Mouse (Mus musculus) ES-Bruce4 (cell line): ENCODE data around the gene Gon7. TPM values are rescaled to one million over a fixed set of nuclear protein-coding genes. Genes with fewer than 3 reads are reported as not detected.
A peak's percentile ranks its signal among the peaks of the same experiment; 100 is the strongest.

Experiments used
- H3K27ac ChIP-seq: 2 replicates; pipeline ENCODE4 v1.5.1; 2012; ENCODE audit warnings: low read length, inconsistent platforms; ENCODE audit not compliant: insufficient read depth
- H3K27me3 ChIP-seq: 2 replicates; pipeline ENCODE4 v1.6.1; 2012; ENCODE audit warnings: mild to moderate bottlenecking, low read length, inconsistent platforms; ENCODE audit not compliant: control insufficient read depth, poor library complexity, insufficient read depth, severe bottlenecking
- H3K36me3 ChIP-seq: 2 replicates; pipeline ENCODE4 v1.6.1; 2012; ENCODE audit warnings: inconsistent platforms, mild to moderate bottlenecking, low read length, moderate library complexity; ENCODE audit not compliant: control insufficient read depth, poor library complexity, insufficient read depth, severe bottlenecking
- H3K4me1 ChIP-seq: one replicate; pipeline ENCODE4 v1.8.1; 2011; ENCODE audit warnings: low read length; ENCODE audit not compliant: control insufficient read depth, insufficient read depth
- H3K4me3 ChIP-seq: 2 replicates; pipeline ENCODE4 v1.5.1; 2011; ENCODE audit warnings: low read depth, mild to moderate bottlenecking, low read length
- H3K9ac ChIP-seq: 2 replicates; pipeline ENCODE4 v1.6.1; 2012; ENCODE audit warnings: low read depth, mild to moderate bottlenecking, inconsistent platforms; ENCODE audit not compliant: poor library complexity, severe bottlenecking
- H3K9me3 ChIP-seq: replicated peaks from 2 replicates; pipeline ENCODE4 v1.6.1; 2012; ENCODE audit warnings: mild to moderate bottlenecking, low read length, inconsistent platforms; ENCODE audit not compliant: control insufficient read depth, poor library complexity, insufficient read depth, severe bottlenecking
- CTCF ChIP-seq: IDR thresholded peaks from one replicate; pipeline ENCODE4 v1.8.1; 2011; ENCODE audit warnings: low read depth, low read length
- EP300 ChIP-seq: IDR thresholded peaks from 2 replicates; pipeline ENCODE4 v1.6.1; 2011; ENCODE audit warnings: low read depth, low read length; ENCODE audit not compliant: insufficient read depth
- POLR2A ChIP-seq: IDR thresholded peaks from one replicate; pipeline ENCODE4 v1.8.1; 2011; ENCODE audit warnings: low read length; ENCODE audit not compliant: insufficient read depth
- polyA plus RNA-seq: library from polyadenylated mRNA; stranded (reverse); fragments of >200 nt; gene quantifications from 2 replicates; pipeline ENCODE4 v1.2.4, GENCODE M21; 2011; ENCODE audit warnings: low read depth; ENCODE audit not compliant: missing spikeins, insufficient read depth, insufficient read length

The Gon7 gene
- polyA plus RNA-seq, 1 experiment = 23.6 TPM

DNA sequence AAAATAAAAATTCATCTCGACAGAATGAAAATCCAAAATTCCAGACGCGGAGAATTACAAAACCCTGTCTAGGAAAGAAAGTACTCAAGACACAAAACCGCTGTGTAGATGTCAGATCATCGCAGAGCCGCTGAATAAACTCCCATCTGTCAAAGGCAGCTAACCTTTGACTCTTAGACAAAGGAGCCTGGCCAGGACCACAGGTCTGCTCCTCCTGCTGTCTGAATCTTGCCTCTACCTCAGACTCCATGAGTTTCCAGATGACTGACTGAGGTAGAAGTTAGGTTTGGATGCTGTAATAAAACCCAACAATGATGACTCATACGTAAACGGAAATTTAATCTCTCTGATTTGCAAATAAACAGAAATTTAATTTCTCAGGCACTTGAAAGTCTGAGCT, 34.6 kb downstream of the Gon7 start:
- H3K27me3 ChIP-seq = no peaks in the 10 kb centered on the region
- no peak overlapping the region for H3K9ac ChIP-seq
- no peaks in the 10 kb centered on the region for H3K36me3 ChIP-seq
- peaks cover 9% of the 10 kb centered on the region for H3K4me1 ChIP-seq
- no peaks in the 10 kb centered on the region for H3K9me3 ChIP-seq
- H3K4me3 ChIP-seq = no peak overlapping the region
- H3K27ac ChIP-seq = peak overlapping the region; percentile 56; the same call in 1 of the 2 replicates
- TF ChIP-seq POLR2A (no peak), EP300 (no peak), CTCF (no peak)

DNA sequence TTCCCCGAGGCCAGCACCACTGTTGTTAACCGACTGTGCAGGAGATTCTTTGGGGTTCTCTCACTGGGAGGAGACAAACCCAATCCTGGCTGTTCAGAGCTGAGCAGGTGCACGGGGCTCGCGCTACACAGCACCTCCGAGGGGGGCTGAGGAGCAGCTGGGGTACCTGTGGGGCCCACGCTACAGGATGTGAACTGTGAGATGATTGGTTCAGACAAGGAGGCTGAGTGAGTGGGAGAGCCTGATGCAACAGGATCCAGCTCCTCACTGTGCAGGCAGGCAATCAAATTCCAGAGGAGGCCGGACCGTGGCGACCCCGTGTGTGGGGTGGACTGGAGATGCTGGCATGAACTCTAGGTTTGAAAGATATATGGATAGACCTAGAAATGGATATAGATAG, 35.2 kb downstream of the Gon7 start:
- H3K27ac ChIP-seq = 0 out of 2 replicates have a peak overlapping the region, but pooled peaks have one; percentile 41
- H3K9ac ChIP-seq = peak overlapping the region; percentile 16
- TF ChIP-seq CTCF = no peak
- 0 out of 2 replicates have a peak, but pooled peaks have one; percentile 5 for TF ChIP-seq EP300
- H3K36me3 ChIP-seq = no peaks in the 10 kb centered on the region
- peaks cover 9% of the 10 kb centered on the region for H3K4me1 ChIP-seq
- H3K4me3 ChIP-seq = no peak overlapping the region; the same call in 1 of the 2 replicates
- H3K27me3 ChIP-seq = no peaks in the 10 kb centered on the region
- H3K9me3 ChIP-seq = no peaks in the 10 kb centered on the region

DNA sequence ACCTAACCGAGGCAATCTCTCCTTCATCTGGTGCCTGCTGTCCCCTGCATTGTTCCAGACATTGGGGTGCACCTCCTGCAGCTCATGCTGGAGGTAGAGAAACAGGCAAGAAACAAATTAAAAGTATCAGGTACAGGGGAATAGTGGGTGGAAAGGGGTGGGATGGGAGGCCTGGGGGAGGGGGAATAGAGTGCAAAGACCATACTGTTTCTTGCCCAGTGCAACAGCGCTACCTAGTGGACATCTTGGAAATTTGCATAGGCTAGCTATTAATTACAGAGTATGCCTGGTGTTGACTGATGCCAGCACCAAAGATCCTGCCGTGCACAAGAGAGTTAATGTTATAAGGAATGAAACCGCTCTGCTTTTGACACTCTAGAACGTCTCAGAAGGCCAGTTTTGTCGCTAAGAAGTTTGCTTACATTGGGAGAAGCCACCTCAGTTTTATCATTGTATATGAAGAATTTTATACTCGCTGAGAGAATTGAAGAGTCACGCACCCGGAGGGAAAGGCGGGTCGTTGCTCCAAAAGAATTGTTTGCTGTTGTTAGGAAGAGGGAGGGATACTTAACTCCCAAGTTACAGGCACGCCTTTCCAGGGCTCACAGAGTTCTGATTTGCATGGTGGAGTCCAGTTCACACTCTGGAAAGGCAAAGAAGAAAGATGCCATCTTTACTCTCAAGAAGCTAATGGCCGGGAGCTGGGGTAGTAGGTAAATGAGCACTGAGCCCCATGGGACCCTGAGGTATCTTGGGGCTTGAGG, 37.9 kb downstream of the Gon7 start:
- peak overlapping the region; percentile 10; the same call in 1 of the 2 replicates for H3K9ac ChIP-seq
- TF ChIP-seq POLR2A = no peak
- peak; percentile 70 for TF ChIP-seq CTCF
- TF ChIP-seq EP300 = no peak

GRCm38 (mm10) chr12:102714654-102715395, 42.8 kb downstream of the Gon7 start:
- Histone ChIP-seq H3K27me3 (no peaks in the 10 kb centered on the region), H3K27ac (peak overlapping the region; percentile 86), H3K4me3 (no peak overlapping the region), H3K36me3 (no peaks in the 10 kb centered on the region), H3K4me1 (peaks cover 18% of the 10 kb centered on the region), H3K9me3 (no peaks in the 10 kb centered on the region), H3K9ac (0 out of 2 replicates have a peak overlapping the region, but pooled peaks have one; percentile 24)
- TF ChIP-seq CTCF (no peak), EP300 (no peak), POLR2A (no peak)

More for the DNA sequence above, 37.9 kb downstream of the Gon7 start:
- no peak overlapping the region for H3K4me3 ChIP-seq
- no peaks in the 10 kb centered on the region for H3K9me3 ChIP-seq
- no peaks in the 10 kb centered on the region for H3K36me3 ChIP-seq
- H3K27me3 ChIP-seq = no peaks in the 10 kb centered on the region
- peaks cover 8% of the 10 kb centered on the region for H3K4me1 ChIP-seq
- H3K27ac ChIP-seq = peak overlapping the region; percentile 70

- Histone ChIP-seq H3K4me3 (no peak overlapping the region), H3K9ac (peak overlapping the region; percentile 24; the same call in 1 of the 2 replicates), H3K27me3 (no peaks in the 10 kb centered on the region), H3K4me1 (peaks cover 18% of the 10 kb centered on the region), H3K36me3 (no peaks in the 10 kb centered on the region), H3K27ac (peak overlapping the region; percentile 85), H3K9me3 (no peaks in the 10 kb centered on the region)
- TF ChIP-seq CTCF = no peak
- peak; percentile 13 for TF ChIP-seq POLR2A
- peak; percentile 75 for TF ChIP-seq EP300
These were observed 43.5 kb downstream of the Gon7 start for GRCm38 (mm10) chr12:102714116-102714515.
